Mouse (Mus musculus) layer of hippocampus, adult 6 months (tissue): ENCODE results near the gene Ndufaf5. TPM values are rescaled to one million over a fixed set of nuclear protein-coding genes. Genes with fewer than 3 reads are reported as not detected.

Experiments
- long read RNA-seq, 2 experiments: library from polyadenylated mRNA; unstranded; transcript quantifications; one replicate each; pipeline ENCODE4 v2.0.0; 2019 to 2020
- polyA plus RNA-seq: library from polyadenylated mRNA; unstranded; fragments of <200 nt; fragmentation: Nextera tagmentation; gene quantifications from 2 replicates; pipeline ENCODE4 v1.2.3, GENCODE M21; 2021

Gene Ndufaf5
- 54.2 and 57.6 TPM in 2 replicates for polyA plus RNA-seq
- long read RNA-seq, experiment 1, transcript Ndufaf5-201 (11 exons, 1,166 nt) = major isoform, 36 of 54 reads
- long read RNA-seq, experiment 1, partial matches to known transcripts = 6 of 54 reads
- long read RNA-seq, experiment 1, other reads (novel, unspliced or antisense) = 12 of 54 reads
- long read RNA-seq, experiment 2, transcript Ndufaf5-201 (11 exons, 1,166 nt) = major isoform, 62 of 69 reads
- long read RNA-seq, experiment 2, partial matches to known transcripts = 0 of 69 reads
- long read RNA-seq, experiment 2, other reads (novel, unspliced or antisense) = 7 of 69 reads

DNA sequence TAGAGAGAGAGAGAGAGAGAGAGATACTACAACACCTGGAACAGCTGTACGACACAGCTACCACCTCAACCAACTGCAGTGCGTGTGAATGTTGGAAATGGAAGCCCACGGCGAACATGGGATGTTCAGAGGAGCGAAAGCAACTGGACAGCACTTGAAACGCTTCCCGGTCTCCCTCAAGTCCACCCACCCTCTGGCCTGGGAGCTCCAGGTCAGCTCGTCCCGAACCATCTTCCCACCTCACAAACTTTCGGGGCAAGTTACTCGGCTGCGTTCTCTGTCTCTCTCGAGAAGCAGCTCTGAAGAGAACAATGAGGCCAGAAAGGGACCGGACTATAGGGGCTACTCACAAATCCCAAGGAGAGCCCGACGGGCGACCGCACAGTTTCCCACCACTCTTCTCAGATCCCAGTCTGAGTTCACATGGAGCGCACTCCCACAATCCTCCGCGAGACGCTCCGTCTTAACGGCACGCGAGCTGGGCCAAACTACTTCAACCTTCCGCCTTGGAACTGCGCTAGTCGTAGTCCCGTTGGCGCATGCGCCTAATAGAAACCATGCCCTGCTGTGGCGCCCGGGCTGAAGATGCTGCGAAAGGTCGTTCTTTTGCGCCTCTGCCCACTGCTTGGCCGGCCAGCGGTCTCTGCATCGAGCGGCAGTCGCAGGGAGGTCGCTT lies at the start of gene Ndufaf5, which contains the start of gene Esf1:
Gene Ndufaf5, plus strand, starts transcription at position 523 of the 676 bp plus-strand sequence.
Gene Esf1, minus strand, starts transcription at position 438 of the 676 bp plus-strand sequence.

DNA sequence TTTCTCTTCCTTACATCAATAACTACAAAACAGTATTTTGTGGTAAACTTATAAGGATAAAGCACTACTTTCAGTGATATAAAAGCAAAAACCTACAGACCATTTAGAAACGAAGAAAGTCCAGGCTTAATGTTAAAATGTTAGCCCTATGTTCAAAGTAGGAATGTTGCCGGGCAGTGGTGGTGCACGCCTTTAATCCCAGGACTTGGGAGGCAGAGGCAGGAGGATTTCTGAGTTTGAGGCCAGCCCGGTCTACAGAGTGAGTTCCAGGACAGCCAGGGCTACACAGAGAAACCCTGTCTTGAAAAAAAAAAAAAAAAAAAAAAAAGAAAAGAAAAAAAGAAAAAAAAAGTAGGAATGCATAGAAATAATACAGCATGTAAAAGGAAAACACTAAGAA lies 18.7 kb upstream of the Ndufaf5 start, which contains the start of gene Gm17374:
Gene Gm17374, plus strand, starts transcription at position 301 of the 400 bp plus-strand sequence.

Other genes starting within 250 kb of the Ndufaf5 start
- 30.5 and 32.5 TPM in 2 replicates for gene Tasp1, start 103.8 kb upstream of the Ndufaf5 start, polyA plus RNA-seq
- gene Gm17374, start 18.6 kb upstream of the Ndufaf5 start, polyA plus RNA-seq = not detected in 2 replicates
- gene Esf1, start 85 bp upstream of the Ndufaf5 start, polyA plus RNA-seq = 10.2 and 10.6 TPM in 2 replicates
- not detected in 2 replicates for gene Sel1l2, start 219.1 kb downstream of the Ndufaf5 start, polyA plus RNA-seq
- 17.3 and 19.8 TPM in 2 replicates for gene Macrod2, start 224.7 kb downstream of the Ndufaf5 start, polyA plus RNA-seq